Mouse (Mus musculus) testis, postnatal 10 days (tissue): Measurements from ENCODE around the gene Rps13.

Experiments
- DNase-seq: peaks from one replicate; pipeline ENCODE4 v3.0.0; 2021; ENCODE audit warnings: low spot score

The Rps13 gene

DNA sequence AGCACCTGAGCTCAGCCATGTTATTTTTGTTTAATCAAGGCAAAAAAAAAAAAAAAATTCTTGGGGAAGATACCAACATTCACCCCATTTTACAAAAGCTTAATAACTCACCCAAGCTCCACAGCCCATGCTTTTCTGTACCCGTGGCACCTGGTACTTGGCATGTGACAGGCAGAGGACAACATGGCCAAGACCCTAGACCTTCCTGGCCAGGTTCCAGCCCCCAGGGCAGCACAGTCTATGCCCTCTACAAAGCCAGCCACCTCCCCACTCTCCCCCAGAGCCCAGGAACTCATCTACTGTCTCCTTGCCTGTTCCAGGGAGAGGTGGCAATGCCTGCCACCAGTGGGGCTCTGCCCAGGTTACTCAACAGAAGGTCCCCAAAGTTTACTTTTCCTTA is 43.4 kb downstream of the Rps13 start:
- no peak for DNase-seq

GRCm38 (mm10) chr7:116288996-116289395 is 45.0 kb downstream of the Rps13 start:
- no peak for DNase-seq

- DNase-seq: no peak
These were observed 46.0 kb downstream of the Rps13 start for GRCm38 (mm10) chr7:116287959-116288358.

DNA sequence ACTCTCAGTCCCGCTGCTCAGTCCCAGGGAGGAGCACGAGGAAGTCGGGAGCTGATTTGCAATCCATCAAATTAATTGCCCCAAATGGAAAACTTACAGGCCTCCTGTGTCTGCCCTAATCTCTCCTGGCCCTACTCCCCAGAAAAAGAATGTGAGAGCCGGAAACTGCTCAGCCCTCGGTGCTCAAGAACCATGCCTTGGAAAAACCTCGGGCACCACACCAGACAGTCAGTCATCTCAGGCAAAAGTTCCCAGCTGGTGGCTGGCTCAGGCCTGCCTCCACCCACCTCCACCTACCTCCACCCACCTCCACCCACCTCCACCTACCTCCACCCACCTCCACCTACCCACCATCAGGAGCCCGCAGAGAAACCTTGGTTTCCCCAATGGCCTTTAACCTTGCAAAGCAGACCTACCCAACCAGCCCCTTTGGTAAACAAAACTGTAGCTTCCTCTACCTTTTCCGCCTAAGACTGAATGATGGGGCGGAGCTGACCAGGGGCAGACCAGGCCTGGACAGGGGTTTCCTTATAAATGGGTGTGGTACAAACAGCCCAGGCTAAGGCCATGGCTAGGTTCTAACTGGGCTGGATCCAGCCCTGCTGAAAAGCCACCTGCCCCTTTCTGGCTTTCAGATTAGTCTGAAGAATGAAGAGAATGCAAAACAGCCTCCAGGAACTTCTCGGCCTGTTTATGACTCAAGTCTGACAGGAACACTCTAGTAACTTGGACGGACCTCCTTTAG is 47.2 kb downstream of the Rps13 start:
- no peak for DNase-seq

GRCm38 (mm10) chr7:116286173-116286572 is 47.8 kb downstream of the Rps13 start:
- DNase-seq: peak; percentile 70

DNA sequence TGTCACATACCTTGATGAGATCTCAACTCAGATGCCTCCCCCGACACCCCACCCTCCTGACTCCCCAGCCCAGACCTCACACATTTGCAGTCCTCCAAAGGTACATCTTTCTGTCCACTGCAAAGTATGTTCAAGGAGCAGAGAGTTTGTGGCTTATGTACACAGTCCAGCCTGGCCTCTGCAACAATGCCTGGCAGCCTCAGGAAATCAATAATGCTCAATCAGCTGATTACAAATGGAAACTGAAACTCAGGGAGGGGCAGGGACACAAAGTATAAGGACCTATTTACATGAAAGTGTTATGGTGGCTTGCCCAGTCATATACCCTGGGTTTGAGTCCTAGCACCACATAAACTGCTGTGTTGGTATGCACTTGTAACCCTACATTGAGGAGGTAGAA is 48.8 kb downstream of the Rps13 start:
- no peak for DNase-seq

- no peak for DNase-seq
These were observed 51.2 kb downstream of the Rps13 start for GRCm38 (mm10) chr7:116282755-116283154.
